Mouse (Mus musculus) liver, embryonic 13.5 days (tissue): ENCODE results near the gene Eif4g2. TPM values are rescaled to one million over a fixed set of nuclear protein-coding genes. Genes with fewer than 3 reads are reported as not detected.

Experiments used
- ATAC-seq: fragments of 200-750 bp; cut with Nextera tagmentation; 2 replicates; pipeline ENCODE4 v1.8.0; 2017; ENCODE audit warnings: low read depth, mild to moderate bottlenecking, moderate number of reproducible peaks, moderate library complexity
- DNase-seq: peaks from one replicate; pipeline ENCODE4 v3.0.0; 2022
- H3K27ac ChIP-seq: fragments of 300-500 bp; sonication (generic); 2 replicates; pipeline ENCODE4 v1.5.1; 2015; ENCODE audit warnings: moderate library complexity, mild to moderate bottlenecking, inconsistent platforms
- H3K27me3 ChIP-seq: fragments of 300-500 bp; sonication (generic); 2 replicates; pipeline ENCODE4 v1.6.1; 2015; ENCODE audit warnings: mild to moderate bottlenecking, inconsistent platforms
- H3K36me3 ChIP-seq: fragments of 300-500 bp; sonication (generic); 2 replicates; pipeline ENCODE4 v1.6.1; 2015; ENCODE audit warnings: mild to moderate bottlenecking, inconsistent platforms
- H3K4me1 ChIP-seq: fragments of 300-500 bp; sonication (generic); replicated peaks from 2 replicates; pipeline ENCODE4 v1.6.1; 2015; ENCODE audit warnings: inconsistent platforms
- H3K4me2 ChIP-seq: fragments of 300-500 bp; sonication (generic); 2 replicates; pipeline ENCODE4 v1.6.1; 2015; ENCODE audit warnings: inconsistent platforms, mild to moderate bottlenecking, moderate library complexity
- H3K4me3 ChIP-seq: fragments of 300-500 bp; sonication (generic); replicated peaks from 2 replicates; pipeline ENCODE4 v1.5.1; 2015; ENCODE audit warnings: mild to moderate bottlenecking, inconsistent platforms
- H3K9ac ChIP-seq: fragments of 300-500 bp; sonication (generic); 2 replicates; pipeline ENCODE4 v1.6.1; 2015; ENCODE audit warnings: mild to moderate bottlenecking, inconsistent platforms
- H3K9me3 ChIP-seq: fragments of 300-500 bp; sonication (generic); replicated peaks from 2 replicates; pipeline ENCODE4 v1.6.1; 2016; ENCODE audit warnings: inconsistent platforms
- WGBS: fragments of 180-500 bp; shearing (Covaris S2); methylation state at CpG from one replicate; pipeline ENCODE4 v1.1.7; 2015; ENCODE audit not compliant: insufficient replicate concordance; 5-methylcytosine and 5-hydroxymethylcytosine counted together
- polyA plus RNA-seq: library from polyadenylated mRNA; unstranded; fragments of >200 nt; fragmentation: Nextera tagmentation; extraction: Ambion mirVana; gene quantifications from 2 replicates; pipeline ENCODE4 v1.2.1, GENCODE M21; 2015

The Eif4g2 gene
- polyA plus RNA-seq, 1 experiment from 2014 or later: 429 TPM

DNA sequence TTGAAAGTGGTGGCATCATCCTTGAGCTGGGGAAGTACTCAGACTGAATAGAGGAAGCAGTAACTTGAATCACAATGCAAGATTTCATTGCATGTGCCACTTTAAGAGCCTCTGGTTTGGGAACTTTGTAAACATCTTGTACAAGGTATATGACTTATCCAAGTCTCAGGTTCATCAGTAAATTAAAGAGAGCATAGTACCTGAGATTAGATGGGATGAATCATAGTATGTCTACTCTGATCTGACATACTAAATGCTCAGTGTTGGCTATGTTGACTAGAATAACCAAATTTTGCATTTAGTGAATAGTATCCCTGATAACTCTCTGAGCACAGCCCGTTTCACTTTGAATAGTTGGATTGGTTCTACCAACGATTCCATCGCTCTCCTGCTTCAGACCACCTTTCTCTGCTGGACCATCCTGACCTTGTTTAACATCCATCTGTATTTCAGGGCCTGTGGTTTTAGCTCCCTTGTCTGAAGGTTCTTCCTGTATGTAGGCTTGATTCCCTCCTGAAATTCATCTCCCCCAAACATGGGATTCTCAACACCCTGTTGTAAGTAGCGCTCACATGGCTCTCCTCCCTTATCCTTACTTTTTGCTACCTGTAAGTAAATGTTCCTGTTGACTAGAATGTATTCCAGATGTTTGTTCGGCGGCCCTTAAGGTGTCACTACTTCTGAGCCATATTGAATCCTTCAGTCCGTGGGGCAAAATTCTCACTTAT, 13.2 kb downstream of the Eif4g2 start:
- H3K4me2 ChIP-seq: no peak overlapping the region
- H3K9ac ChIP-seq: no peak overlapping the region
- no peaks in the 10 kb centered on the region for H3K4me1 ChIP-seq
- ATAC-seq (peak; percentile 46), DNase-seq (no peak)
- no peak overlapping the region for H3K27ac ChIP-seq
- 92% methylated on average over 7 of the region's 7 CpGs for WGBS
- H3K27me3 ChIP-seq: no peaks in the 10 kb centered on the region
- H3K36me3 ChIP-seq: peaks cover 70% of the 10 kb centered on the region
- peaks cover 12% of the 10 kb centered on the region; the same call in 1 of the 2 replicates for H3K9me3 ChIP-seq
- no peak overlapping the region for H3K4me3 ChIP-seq

DNA sequence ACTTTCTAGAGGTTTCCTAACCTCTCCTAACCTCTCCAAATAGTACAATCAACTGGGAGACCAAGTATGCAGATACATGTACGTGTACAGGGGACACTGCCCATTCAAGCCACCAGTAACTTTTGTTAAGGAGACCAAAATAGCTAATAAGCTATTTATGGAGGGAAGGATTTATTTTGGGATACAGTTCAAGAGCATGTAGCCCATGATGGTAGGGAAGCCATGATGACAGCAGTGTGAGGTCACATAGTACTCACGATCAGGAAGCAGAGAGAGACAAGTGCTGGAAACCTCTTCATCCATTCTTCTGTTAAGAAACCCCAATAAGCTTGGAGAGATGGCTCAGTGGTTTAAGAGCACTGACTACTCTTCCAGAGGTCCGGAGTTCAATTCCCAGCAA, 14.6 kb downstream of the Eif4g2 start:
- Histone ChIP-seq H3K4me1 (no peaks in the 10 kb centered on the region), H3K4me2 (no peak overlapping the region), H3K27me3 (no peaks in the 10 kb centered on the region), H3K9ac (no peak overlapping the region), H3K4me3 (no peak overlapping the region), H3K27ac (no peak overlapping the region), H3K9me3 (peaks cover 12% of the 10 kb centered on the region; the same call in 1 of the 2 replicates), H3K36me3 (peaks cover 62% of the 10 kb centered on the region)
- 95% methylated on average over 3 of the region's 3 CpGs for WGBS
- DNase-seq: no peak
- no peak for ATAC-seq

DNA sequence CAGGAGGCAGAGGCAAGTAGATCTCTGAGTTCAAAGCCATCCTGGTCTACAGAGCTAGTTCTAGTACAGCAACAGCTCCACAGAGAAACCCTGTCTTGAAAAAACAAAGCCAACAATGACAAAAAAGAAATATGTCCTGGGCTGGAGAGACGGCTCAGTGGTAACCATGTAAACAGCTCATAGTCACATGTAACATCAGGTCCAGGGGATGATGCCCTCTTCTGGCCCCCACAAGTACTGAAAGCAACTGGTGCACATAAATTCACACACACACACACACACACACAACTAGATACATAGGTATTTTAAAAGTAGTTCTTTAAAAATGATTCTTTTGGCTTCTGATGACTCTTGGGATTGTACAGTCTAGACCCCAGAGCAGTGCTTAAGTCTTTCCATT, 19.9 kb downstream of the Eif4g2 start:
- Histone ChIP-seq H3K9ac (no peak overlapping the region), H3K4me2 (no peak overlapping the region), H3K4me3 (no peak overlapping the region), H3K4me1 (no peaks in the 10 kb centered on the region), H3K27me3 (no peaks in the 10 kb centered on the region), H3K27ac (no peak overlapping the region), H3K9me3 (peaks cover 5% of the 10 kb centered on the region; the same call in 1 of the 2 replicates), H3K36me3 (peaks cover 12% of the 10 kb centered on the region)
- 83% methylated on average over 1 of the region's 1 CpGs for WGBS
- ATAC-seq: no peak
- no peak for DNase-seq

DNA sequence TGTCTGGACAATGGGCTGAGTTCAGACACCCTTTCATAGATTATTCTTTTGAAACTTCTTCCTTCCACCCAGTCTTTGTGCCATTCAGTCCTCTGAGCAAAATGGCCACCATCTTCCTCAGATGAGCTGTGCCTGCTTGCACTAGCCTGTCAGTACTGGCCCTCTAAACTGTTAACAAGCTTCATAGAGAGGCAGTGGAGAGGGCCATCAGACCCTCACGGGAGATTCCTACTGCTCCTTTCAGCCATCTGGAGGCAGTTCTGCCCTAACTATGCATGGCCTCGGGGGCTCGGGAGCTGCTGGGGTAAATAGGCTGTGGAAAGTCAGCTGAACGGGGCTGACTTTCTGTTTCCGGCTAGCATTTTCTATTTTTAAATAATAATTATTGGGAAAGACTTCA, 23.3 kb downstream of the Eif4g2 start:
- H3K9me3 ChIP-seq: no peaks in the 10 kb centered on the region
- H3K4me2 ChIP-seq: no peak overlapping the region
- no peaks in the 10 kb centered on the region for H3K27me3 ChIP-seq
- H3K27ac ChIP-seq: no peak overlapping the region
- DNase-seq (no peak), ATAC-seq (no peak)
- H3K4me1 ChIP-seq: no peaks in the 10 kb centered on the region
- WGBS: 77% methylated on average over 5 of the region's 5 CpGs
- H3K9ac ChIP-seq: no peak overlapping the region
- peaks cover 25% of the 10 kb centered on the region for H3K36me3 ChIP-seq
- H3K4me3 ChIP-seq: no peak overlapping the region

DNA sequence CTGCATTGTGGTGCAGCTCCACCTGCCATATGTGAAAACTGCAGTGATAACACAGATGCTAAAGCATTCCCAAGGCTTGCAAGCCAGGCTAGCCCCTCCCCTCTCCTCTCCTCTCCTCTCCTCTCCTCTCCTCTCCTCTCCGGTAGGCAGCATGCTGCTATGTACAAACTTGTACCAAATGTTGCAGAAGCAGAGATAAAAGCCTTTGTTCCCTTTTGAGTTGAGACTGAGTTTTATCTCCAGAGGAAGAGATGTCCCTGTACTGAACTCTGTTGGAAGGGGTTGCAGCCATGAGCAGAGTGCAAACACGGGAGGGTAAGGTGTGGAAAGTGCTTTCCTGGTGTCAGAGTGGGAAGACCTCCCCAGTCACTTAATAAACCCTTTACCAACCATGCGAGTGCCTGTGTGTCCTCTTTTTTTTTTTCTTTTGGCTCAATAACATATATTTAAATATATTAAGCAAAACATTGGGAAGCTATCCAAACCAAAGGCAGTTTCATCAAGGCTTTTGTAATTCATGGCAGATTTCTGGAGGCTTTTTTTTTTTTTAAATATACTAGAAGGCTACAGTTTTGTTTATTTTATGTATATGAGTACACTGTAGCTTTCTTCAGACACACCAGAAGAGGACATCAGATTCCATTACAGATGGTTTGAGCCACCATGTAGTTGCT, 26.7 kb downstream of the Eif4g2 start:
- whole genome bisulfite sequencing: 61% methylated on average over 3 of the region's 3 CpGs
- no peaks in the 10 kb centered on the region for H3K27me3 ChIP-seq
- peaks cover 54% of the 10 kb centered on the region for H3K36me3 ChIP-seq
- no peaks in the 10 kb centered on the region for H3K9me3 ChIP-seq
- no peak overlapping the region for H3K4me3 ChIP-seq
- H3K27ac ChIP-seq: no peak overlapping the region
- H3K4me2 ChIP-seq: no peak overlapping the region
- H3K9ac ChIP-seq: no peak overlapping the region
- no peak for DNase-seq
- 0 out of 2 replicates have a peak, but pooled peaks cover 5% of the 10 kb centered on the region for H3K4me1 ChIP-seq
- no peak for ATAC-seq

GRCm38 (mm10) chr7:111055221-111055620, 27.6 kb downstream of the Eif4g2 start:
- H3K4me2 ChIP-seq: no peak overlapping the region
- no peak overlapping the region for H3K9ac ChIP-seq
- no peaks in the 10 kb centered on the region for H3K27me3 ChIP-seq
- no peak for ATAC-seq
- H3K27ac ChIP-seq: no peak overlapping the region
- H3K9me3 ChIP-seq: no peaks in the 10 kb centered on the region
- no peak for DNase-seq
- 91% methylated on average over 19 of the region's 19 CpGs for WGBS
- H3K36me3 ChIP-seq: peaks cover 63% of the 10 kb centered on the region
- 0 out of 2 replicates have a peak, but pooled peaks cover 5% of the 10 kb centered on the region for H3K4me1 ChIP-seq
- H3K4me3 ChIP-seq: no peak overlapping the region

- Histone ChIP-seq H3K9ac (no peak overlapping the region), H3K27ac (no peak overlapping the region), H3K36me3 (peaks cover 99% of the 10 kb centered on the region), H3K27me3 (no peaks in the 10 kb centered on the region), H3K9me3 (no peaks in the 10 kb centered on the region), H3K4me2 (no peak overlapping the region), H3K4me3 (no peak overlapping the region), H3K4me1 (0 out of 2 replicates have a peak, but pooled peaks cover 5% of the 10 kb centered on the region)
- DNase-seq (peak; percentile 49), ATAC-seq (no peak)
- 66% methylated on average over 6 of the region's 6 CpGs for WGBS
These were observed 33.0 kb downstream of the Eif4g2 start for GRCm38 (mm10) chr7:111049652-111050421.

- Histone ChIP-seq H3K27me3 (no peaks in the 10 kb centered on the region), H3K4me3 (no peak overlapping the region), H3K4me2 (no peak overlapping the region), H3K9me3 (no peaks in the 10 kb centered on the region), H3K27ac (no peak overlapping the region), H3K36me3 (peaks cover 99% of the 10 kb centered on the region), H3K9ac (no peak overlapping the region), H3K4me1 (0 out of 2 replicates have a peak, but pooled peaks cover under 1% of the 10 kb centered on the region)
- ATAC-seq (no peak), DNase-seq (no peak)
- whole genome bisulfite sequencing: 82% methylated on average over 5 of the region's 5 CpGs
These were observed 33.9 kb downstream of the Eif4g2 start for GRCm38 (mm10) chr7:111048920-111049319.

GRCm38 (mm10) chr7:111029046-111029553, 53.7 kb downstream of the Eif4g2 start:
- ATAC-seq (peak; percentile 42), DNase-seq (no peak)
- Histone ChIP-seq H3K27ac (peak overlapping the region; percentile 92), H3K9ac (peak overlapping the region; percentile 85), H3K36me3 (peaks cover 19% of the 10 kb centered on the region), H3K9me3 (no peaks in the 10 kb centered on the region), H3K4me3 (peak overlapping the region; percentile 81), H3K4me2 (peak overlapping the region; percentile 78), H3K4me1 (peaks cover 32% of the 10 kb centered on the region), H3K27me3 (no peaks in the 10 kb centered on the region)
- under 1% methylated on average over 29 of the region's 29 CpGs for WGBS

DNA sequence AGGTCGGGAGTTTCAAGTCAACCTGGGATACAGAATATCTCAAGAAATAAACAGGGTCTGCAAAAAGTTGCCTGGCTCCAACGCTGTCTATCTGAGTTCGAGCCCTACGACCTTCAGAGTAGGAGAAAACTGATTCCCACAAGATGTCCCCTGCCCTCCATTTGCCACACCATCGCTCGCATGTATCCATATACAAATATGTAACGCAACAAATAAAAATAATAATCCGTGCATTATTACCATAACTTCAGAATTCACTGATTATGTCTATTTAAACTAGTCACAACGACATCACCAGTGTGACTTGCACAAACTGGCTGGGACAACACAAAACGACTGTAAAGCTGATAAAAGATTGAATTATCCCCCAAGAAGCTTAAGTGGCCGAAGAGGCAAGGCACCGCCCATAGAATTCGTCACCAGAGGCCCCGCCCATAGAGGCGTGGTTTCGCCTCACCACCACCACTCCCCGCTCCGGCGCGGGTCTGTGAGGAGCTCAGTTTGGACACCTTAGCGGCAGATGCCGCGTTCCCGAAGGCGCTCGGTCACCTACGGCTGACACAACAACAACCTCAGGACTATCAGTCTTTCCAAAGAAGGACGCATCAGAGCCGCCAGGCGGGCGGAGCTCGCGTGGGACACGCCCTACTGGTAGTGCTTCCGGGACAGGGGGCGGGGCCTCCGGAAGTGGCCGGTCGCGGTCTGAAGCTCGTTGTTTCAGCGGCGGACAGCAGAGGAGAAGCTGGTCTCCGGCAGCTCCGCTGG, 54.4 kb downstream of the Eif4g2 start, which contains the start of gene Ctr9:
Gene Ctr9, plus strand, starts transcription at position 671 of the 765 bp plus-strand sequence.
- 5% methylated on average over 45 of the region's 45 CpGs for WGBS
- H3K27me3 ChIP-seq: no peaks in the 10 kb centered on the region
- peak; percentile 90 for DNase-seq
- H3K4me2 ChIP-seq: peak within 1 kb of the TSS; percentile 78
- peaks cover 37% of the 10 kb centered on the region for H3K4me1 ChIP-seq
- peaks cover 16% of the 10 kb centered on the region for H3K36me3 ChIP-seq
- peak within 1 kb of the TSS; percentile 92 for H3K27ac ChIP-seq
- peak; percentile 93 for ATAC-seq
- peak within 1 kb of the TSS; percentile 85 for H3K9ac ChIP-seq
- no peaks in the 10 kb centered on the region for H3K9me3 ChIP-seq
- peak within 1 kb of the TSS; percentile 81 for H3K4me3 ChIP-seq
